Mouse (Mus musculus) MEL (cell line): ENCODE measurements at regions not wholly inside any gene's neighbourhood (a gene's known extent, or its start where the extent isn't known, plus 50 kb on each side); places are given as distances from the start of the nearest gene placed in this dataset.

Source experiments
- DNase-seq: peaks from one replicate; pipeline ENCODE4 v3.0.0; 2011; ENCODE audit warnings: low read depth, low spot score
- H3K27ac ChIP-seq: 2 replicates; pipeline ENCODE4 v1.5.1; 2012; ENCODE audit warnings: low read depth, mild to moderate bottlenecking, control low read depth, low read length, moderate library complexity; ENCODE audit not compliant: control insufficient read depth
- H3K27me3 ChIP-seq, 2 experiments: fragments of 150-350 bp in 1 of 2; sonication (generic) in 1 of 2; 2 replicates each; pipeline ENCODE4 v1.6.1; 2012; ENCODE audit warnings: low read length in 2 of 2, mild to moderate bottlenecking in 2 of 2, improper control_type of control experiment in 1 of 2, moderate library complexity in 1 of 2; ENCODE audit not compliant: insufficient read depth in 2 of 2, control insufficient read depth in 1 of 2
- H3K36me3 ChIP-seq, 2 experiments: 2 replicates each; pipeline ENCODE4 v1.6.1; 2012 to 2014; ENCODE audit warnings: low read length in 2 of 2, improper control_type of control experiment in 1 of 2, inconsistent platforms in 1 of 2, mild to moderate bottlenecking in 1 of 2; ENCODE audit not compliant: insufficient read depth in 2 of 2, control insufficient read depth in 1 of 2
- H3K4me1 ChIP-seq, 2 experiments: fragments of 150-350 bp in 1 of 2; sonication (generic) in 1 of 2; 2 replicates each; pipeline ENCODE4 v1.6.1; 2012; ENCODE audit warnings: low read length in 2 of 2, improper control_type of control experiment in 1 of 2, mild to moderate bottlenecking in 1 of 2; ENCODE audit not compliant: insufficient read depth in 2 of 2, control insufficient read depth in 1 of 2
- H3K4me3 ChIP-seq, 2 experiments: fragments of 150-350 bp in 1 of 2; sonication (generic) in 1 of 2; 2 replicates each; pipeline ENCODE4 v1.5.1; 2012; ENCODE audit warnings: low read depth in 2 of 2, low read length in 2 of 2, mild to moderate bottlenecking in 2 of 2, moderate library complexity in 2 of 2, control low read depth in 1 of 2, improper control_type of control experiment in 1 of 2; ENCODE audit not compliant: control insufficient read depth in 1 of 2, insufficient read depth in 1 of 2
- H3K79me2 ChIP-seq: 2 replicates; pipeline ENCODE4 v1.6.1; 2012; ENCODE audit warnings: mild to moderate bottlenecking, low read length, moderate library complexity; ENCODE audit not compliant: control insufficient read depth, poor library complexity, insufficient read depth
- H3K9ac ChIP-seq: 2 replicates; pipeline ENCODE4 v1.6.1; 2012; ENCODE audit warnings: low read depth, mild to moderate bottlenecking, control low read depth, low read length, moderate library complexity; ENCODE audit not compliant: control insufficient read depth, poor library complexity, severe bottlenecking
- H3K9me3 ChIP-seq: fragments of 150-350 bp; sonication (generic); replicated peaks from 2 replicates; pipeline ENCODE4 v1.6.1; 2012; ENCODE audit warnings: mild to moderate bottlenecking, low read length, improper control_type of control experiment, moderate library complexity; ENCODE audit not compliant: insufficient read depth
- BHLHE40 ChIP-seq: IDR thresholded peaks from 2 replicates; pipeline ENCODE4 v1.6.1; 2012; ENCODE audit warnings: low read depth, mild to moderate bottlenecking, inconsistent platforms, low read length, improper control_type of control experiment, borderline replicate concordance
- CTCF ChIP-seq, 3 experiments: IDR thresholded peaks in 2 of 3; conservative IDR thresholded peaks in 1 of 3; 2 replicates each; pipeline ENCODE4 v1.5.1; 2011 to 2012; ENCODE audit warnings: low read length in 3 of 3, low read depth in 2 of 3, mild to moderate bottlenecking in 2 of 3, improper control_type of control experiment in 1 of 3, inconsistent platforms in 1 of 3, mixed read lengths in 1 of 3, moderate library complexity in 1 of 3; ENCODE audit not compliant: control insufficient read depth in 1 of 3, insufficient read depth in 1 of 3, poor library complexity in 1 of 3, severe bottlenecking in 1 of 3
- E2F4 ChIP-seq: IDR thresholded peaks from 2 replicates; pipeline ENCODE4 v1.6.1; 2011; ENCODE audit warnings: low read depth, low read length, improper control_type of control experiment, borderline replicate concordance
- GABPA ChIP-seq: IDR thresholded peaks from 2 replicates; pipeline ENCODE4 v1.6.1; 2012; ENCODE audit warnings: low read depth, mild to moderate bottlenecking, inconsistent platforms, low read length, improper control_type of control experiment, moderate library complexity
- GATA1 ChIP-seq: IDR thresholded peaks from 2 replicates; pipeline ENCODE4 v1.6.1; 2011; ENCODE audit warnings: low read depth, low read length, improper control_type of control experiment
- HCFC1 ChIP-seq: IDR thresholded peaks from 2 replicates; pipeline ENCODE4 v1.6.1; 2012; ENCODE audit warnings: low read depth, mild to moderate bottlenecking, inconsistent platforms, low read length, improper control_type of control experiment, moderate library complexity
- MAFK ChIP-seq: IDR thresholded peaks from 2 replicates; pipeline ENCODE4 v1.6.1; 2011; ENCODE audit warnings: low read depth, mild to moderate bottlenecking, low read length, improper control_type of control experiment, borderline replicate concordance
- MAX ChIP-seq: IDR thresholded peaks from 2 replicates; pipeline ENCODE4 v1.6.1; 2011; ENCODE audit warnings: low read length, improper control_type of control experiment
- MEF2A ChIP-seq: IDR thresholded peaks from 2 replicates; pipeline ENCODE4 v1.6.1; 2014; ENCODE audit warnings: low read depth, mild to moderate bottlenecking, inconsistent platforms, low read length, improper control_type of control experiment; ENCODE audit not compliant: poor library complexity, insufficient replicate concordance, severe bottlenecking; ENCODE audit errors: extremely low read depth
- MXI1 ChIP-seq: IDR thresholded peaks from 2 replicates; pipeline ENCODE4 v1.6.1; 2011; ENCODE audit warnings: mild to moderate bottlenecking, low read depth, low read length, improper control_type of control experiment
- MYB ChIP-seq: IDR thresholded peaks from 2 replicates; pipeline ENCODE4 v1.6.1; 2011; ENCODE audit warnings: mild to moderate bottlenecking, low read depth, low read length, improper control_type of control experiment
- MYC ChIP-seq: IDR thresholded peaks from 2 replicates; pipeline ENCODE4 v1.6.1; 2011; ENCODE audit warnings: low read depth, mild to moderate bottlenecking, low read length, improper control_type of control experiment, moderate library complexity
- NELFE ChIP-seq: IDR thresholded peaks from 2 replicates; pipeline ENCODE4 v1.6.1; 2011; ENCODE audit warnings: low read depth, low read length, improper control_type of control experiment
- POLR2AphosphoS2 ChIP-seq: IDR thresholded peaks from 2 replicates; pipeline ENCODE4 v1.6.1; 2011; ENCODE audit warnings: low read length, improper control_type of control experiment
- RAD21 ChIP-seq: IDR thresholded peaks from 2 replicates; pipeline ENCODE4 v1.6.1; 2011; ENCODE audit warnings: mild to moderate bottlenecking, low read depth, low read length, improper control_type of control experiment
- SIN3A ChIP-seq: IDR thresholded peaks from 2 replicates; pipeline ENCODE4 v1.6.1; 2012; ENCODE audit warnings: low read length, improper control_type of control experiment, inconsistent platforms
- SMC3 ChIP-seq: IDR thresholded peaks from 2 replicates; pipeline ENCODE4 v1.6.1; 2011; ENCODE audit warnings: low read depth, low read length, improper control_type of control experiment
- TCF12 ChIP-seq: IDR thresholded peaks from 2 replicates; pipeline ENCODE4 v1.6.1; 2014; ENCODE audit warnings: low read depth, mild to moderate bottlenecking, inconsistent platforms, low read length, improper control_type of control experiment, moderate library complexity
- UBTF ChIP-seq: IDR thresholded peaks from 2 replicates; pipeline ENCODE4 v1.6.1; 2012; ENCODE audit warnings: low read depth, mild to moderate bottlenecking, inconsistent platforms, low read length, improper control_type of control experiment, moderate library complexity, borderline replicate concordance; ENCODE audit not compliant: insufficient read depth
- USF1 ChIP-seq: IDR thresholded peaks from 2 replicates; pipeline ENCODE4 v1.6.1; 2014; ENCODE audit warnings: low read depth, mild to moderate bottlenecking, inconsistent platforms, low read length, improper control_type of control experiment, moderate library complexity
- USF2 ChIP-seq, 2 experiments: IDR thresholded peaks; 2 replicates each; pipeline ENCODE4 v1.6.1; 2011 to 2012; ENCODE audit warnings: improper control_type of control experiment in 2 of 2, low read length in 2 of 2, borderline replicate concordance in 1 of 2, inconsistent platforms in 1 of 2, low read depth in 1 of 2, mild to moderate bottlenecking in 1 of 2; ENCODE audit not compliant: insufficient read depth in 1 of 2

GRCm38 (mm10) chr15:85672931-85673330 lies 61.9 kb upstream of the Ppara start:
- Histone ChIP-seq H3K27me3 (no peaks in the 10 kb centered on the region; a peak in 1 of 4 replicates), H3K4me3 (peak overlapping the region; percentile 98)
- peak; percentile 63 for DNase-seq

GRCm38 (mm10) chr15:85673506-85673905 lies 61.3 kb upstream of the Ppara start:
- TF ChIP-seq MXI1 (peak; percentile 16; the same call in 1 of the 2 replicates), MYB (no peak)
- H3K4me3 ChIP-seq, result peak overlapping the region; percentile 63 to 98
- no peaks in the 10 kb centered on the region; a peak in 1 of 4 replicates for H3K27me3 ChIP-seq
- H3K9me3 ChIP-seq, result no peaks in the 10 kb centered on the region
- H3K36me3 ChIP-seq, result peaks cover 12 to 14% of the 10 kb centered on the region in 2 experiments
- no peak overlapping the region for H3K27ac ChIP-seq
- DNase-seq, result peak; percentile 52
- peaks cover 89% of the 10 kb centered on the region for H3K79me2 ChIP-seq
- H3K4me1 ChIP-seq, result peaks cover 2 to 9% of the 10 kb centered on the region in 2 experiments; a peak in 3 of 4 replicates
- peak overlapping the region; percentile 70 for H3K9ac ChIP-seq

More at GRCm38 (mm10) chr15:85672931-85673330, 61.9 kb upstream of the Ppara start:
- H3K9ac ChIP-seq, result peak overlapping the region; percentile 99
- peaks cover 83% of the 10 kb centered on the region for H3K79me2 ChIP-seq
- TF ChIP-seq HCFC1 (no peak), SIN3A (0 out of 2 replicates have a peak, but pooled peaks have one; percentile 30)
- peaks cover 12 to 17% of the 10 kb centered on the region in 2 experiments for H3K36me3 ChIP-seq
- H3K9me3 ChIP-seq, result no peaks in the 10 kb centered on the region
- H3K4me1 ChIP-seq, result peaks cover 2 to 9% of the 10 kb centered on the region in 2 experiments; a peak in 3 of 4 replicates
- H3K27ac ChIP-seq, result 0 out of 2 replicates have a peak overlapping the region, but pooled peaks have one; percentile 23

GRCm38 (mm10) chr15:85674191-85674984 lies 60.4 kb upstream of the Ppara start:
- no peak for TF ChIP-seq SMC3
- no peak for TF ChIP-seq NELFE
- no peak for TF ChIP-seq USF2 (IDR thresholded peaks at IDR 0.05; ENCODE audit: borderline replicate concordance in 1 of 2, insufficient read depth in 1 of 2, low read depth in 1 of 2, low read length in 2 of 2)
- no peak for TF ChIP-seq RAD21
- no peak for TF ChIP-seq GABPA
- no peak for TF ChIP-seq UBTF
- no peak for TF ChIP-seq MEF2A
- no peak for TF ChIP-seq MAFK
- no peak for TF ChIP-seq MYC
- TF ChIP-seq BHLHE40, result no peak
- no peak for TF ChIP-seq POLR2AphosphoS2
- TF ChIP-seq USF1, result no peak
- no peak for TF ChIP-seq CTCF (IDR thresholded peaks at IDR 0.05 in 2 of 3, conservative IDR thresholded peaks at IDR 0.05 in 1 of 3; ENCODE audit: control insufficient read depth in 1 of 3, insufficient read depth in 1 of 3, low read depth in 2 of 3, low read length in 3 of 3, poor library complexity in 1 of 3, severe bottlenecking in 1 of 3)
- no peak for TF ChIP-seq E2F4
- TF ChIP-seq MAX, result no peak
- no peak for TF ChIP-seq GATA1
- no peak for TF ChIP-seq TCF12
- Histone ChIP-seq H3K27me3 (no peaks in the 10 kb centered on the region; a peak in 1 of 4 replicates), H3K9me3 (no peaks in the 10 kb centered on the region), H3K36me3 (peaks cover 12 to 13% of the 10 kb centered on the region in 2 experiments), H3K27ac (no peak overlapping the region), H3K4me3 (peak overlapping the region; percentile 63 to 98), H3K79me2 (peaks cover 93% of the 10 kb centered on the region), H3K4me1 (peaks cover 2 to 9% of the 10 kb centered on the region in 2 experiments; a peak in 3 of 4 replicates), H3K9ac (peak overlapping the region; percentile 70)
- DNase-seq, result peak; percentile 34
